Mouse (Mus musculus) hindbrain, embryonic 13.5 days (tissue): ENCODE measurements around the gene Hs6st2. TPM values are rescaled to one million over a fixed set of nuclear protein-coding genes. Genes with fewer than 3 reads are reported as not detected.

Source experiments
- ATAC-seq: fragments of 200-750 bp; cut with Nextera tagmentation; 2 replicates; pipeline ENCODE4 v1.8.0; 2017; ENCODE audit warnings: moderate TSS enrichment; ENCODE audit not compliant: low FRiP score
- H3K27ac ChIP-seq: fragments of 300-500 bp; sonication (generic); 2 replicates; pipeline ENCODE4 v1.5.1; 2015; ENCODE audit warnings: inconsistent platforms, mild to moderate bottlenecking, moderate library complexity
- H3K27me3 ChIP-seq: fragments of 300-500 bp; sonication (generic); 2 replicates; pipeline ENCODE4 v1.6.1; 2015; ENCODE audit warnings: mild to moderate bottlenecking, inconsistent platforms
- H3K36me3 ChIP-seq: fragments of 300-500 bp; sonication (generic); 2 replicates; pipeline ENCODE4 v1.6.1; 2015; ENCODE audit warnings: mild to moderate bottlenecking, inconsistent platforms
- H3K4me1 ChIP-seq: fragments of 300-500 bp; sonication (generic); replicated peaks from 2 replicates; pipeline ENCODE4 v1.6.1; 2015; ENCODE audit warnings: inconsistent platforms
- H3K4me2 ChIP-seq: fragments of 300-500 bp; sonication (generic); 2 replicates; pipeline ENCODE4 v1.6.1; 2015; ENCODE audit warnings: inconsistent platforms, mild to moderate bottlenecking, moderate library complexity
- H3K4me3 ChIP-seq: fragments of 300-500 bp; sonication (generic); 2 replicates; pipeline ENCODE4 v1.5.1; 2015; ENCODE audit warnings: mild to moderate bottlenecking, inconsistent platforms
- H3K9ac ChIP-seq: fragments of 300-500 bp; sonication (generic); 2 replicates; pipeline ENCODE4 v1.6.1; 2015; ENCODE audit warnings: mild to moderate bottlenecking, inconsistent platforms
- H3K9me3 ChIP-seq: fragments of 300-500 bp; sonication (generic); 2 replicates; pipeline ENCODE4 v1.6.1; 2016; ENCODE audit warnings: inconsistent platforms
- WGBS: fragments of 180-500 bp; shearing (Covaris S2); methylation state at CpG from one replicate; pipeline ENCODE4 v1.1.7; 2015; 5-methylcytosine and 5-hydroxymethylcytosine counted together
- polyA plus RNA-seq: library from polyadenylated mRNA; unstranded; fragments of >200 nt; fragmentation: Nextera tagmentation; extraction: Ambion mirVana; gene quantifications from 2 replicates; pipeline ENCODE4 v1.2.1, GENCODE M21; 2015

Gene Hs6st2
- polyA plus RNA-seq, 1 experiment from 2014 or later, result 25.5 TPM

DNA sequence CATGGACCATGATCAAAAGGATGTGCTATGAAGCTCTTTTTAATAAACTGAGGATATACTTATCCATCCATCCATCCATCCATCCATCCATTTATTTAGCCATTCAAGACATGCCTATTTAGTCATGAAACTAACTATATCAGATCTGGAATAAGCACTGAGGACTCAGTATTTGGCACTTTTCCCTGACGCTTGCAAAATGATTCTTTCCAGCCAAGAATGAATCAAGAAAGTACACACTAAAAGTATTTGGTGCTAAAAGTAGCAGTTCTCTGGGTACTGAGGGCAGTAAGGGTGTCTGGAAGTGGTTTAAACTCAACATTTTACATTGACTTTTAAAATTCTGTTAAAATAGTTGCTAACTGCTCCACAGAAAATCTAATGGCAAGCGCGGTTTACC, 144.6 kb downstream of the Hs6st2 start:
- H3K9me3 ChIP-seq, result no peaks in the 10 kb centered on the region
- no peak overlapping the region for H3K4me3 ChIP-seq
- no peak for ATAC-seq
- WGBS, result 99% methylated on average over 3 of the region's 3 CpGs
- no peak overlapping the region for H3K4me2 ChIP-seq
- no peak overlapping the region for H3K27ac ChIP-seq
- no peaks in the 10 kb centered on the region for H3K36me3 ChIP-seq
- no peak overlapping the region for H3K9ac ChIP-seq
- no peaks in the 10 kb centered on the region for H3K27me3 ChIP-seq
- no peaks in the 10 kb centered on the region for H3K4me1 ChIP-seq

DNA sequence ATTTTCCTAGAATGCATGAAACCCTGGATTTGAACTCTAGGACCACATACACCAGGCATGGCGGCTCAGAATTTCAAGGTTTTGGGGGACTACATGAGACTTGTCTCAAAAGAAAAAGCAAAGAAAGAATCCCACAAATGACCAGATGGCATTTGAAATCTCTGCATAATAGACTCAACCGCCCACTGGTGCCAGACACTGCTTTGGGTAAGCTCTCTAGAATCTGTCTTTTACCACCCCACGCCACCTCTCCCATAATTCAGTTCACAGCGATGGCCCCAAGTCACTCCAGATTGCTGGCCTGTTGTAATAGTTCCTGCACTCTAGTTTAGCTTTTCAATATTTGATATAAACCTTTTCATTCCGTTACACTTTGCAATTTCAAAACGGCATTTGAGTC, 146.4 kb downstream of the Hs6st2 start:
- Histone ChIP-seq H3K4me3 (no peak overlapping the region), H3K9me3 (no peaks in the 10 kb centered on the region), H3K36me3 (no peaks in the 10 kb centered on the region), H3K27ac (no peak overlapping the region), H3K9ac (no peak overlapping the region), H3K4me2 (no peak overlapping the region), H3K27me3 (no peaks in the 10 kb centered on the region), H3K4me1 (no peaks in the 10 kb centered on the region)
- 90% methylated on average over 6 of the region's 6 CpGs for WGBS
- ATAC-seq, result no peak

DNA sequence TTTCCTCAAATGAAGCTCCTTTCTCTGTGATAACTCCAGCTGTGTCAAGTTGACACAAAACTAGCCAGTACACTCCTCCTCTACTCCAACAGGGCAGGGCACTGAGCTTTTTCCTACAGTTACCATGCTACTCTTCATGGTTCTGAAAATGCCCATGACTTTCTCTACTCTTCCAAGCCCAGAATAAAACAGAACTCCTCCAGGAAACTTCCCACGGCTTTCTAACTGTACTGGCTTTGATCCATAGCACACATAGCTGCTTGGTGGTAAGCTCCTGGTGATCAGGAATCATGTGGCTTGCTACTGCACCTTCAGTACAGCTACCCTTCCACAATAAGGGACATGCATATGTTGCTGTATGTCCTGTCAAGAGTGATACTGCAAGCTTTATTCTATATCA, 150.5 kb downstream of the Hs6st2 start:
- Histone ChIP-seq H3K27ac (no peak overlapping the region), H3K9me3 (no peaks in the 10 kb centered on the region), H3K9ac (no peak overlapping the region), H3K4me2 (no peak overlapping the region), H3K27me3 (no peaks in the 10 kb centered on the region), H3K4me1 (no peaks in the 10 kb centered on the region), H3K4me3 (no peak overlapping the region), H3K36me3 (no peaks in the 10 kb centered on the region)
- WGBS, result 78% methylated on average over 1 of the region's 1 CpGs
- ATAC-seq, result no peak

DNA sequence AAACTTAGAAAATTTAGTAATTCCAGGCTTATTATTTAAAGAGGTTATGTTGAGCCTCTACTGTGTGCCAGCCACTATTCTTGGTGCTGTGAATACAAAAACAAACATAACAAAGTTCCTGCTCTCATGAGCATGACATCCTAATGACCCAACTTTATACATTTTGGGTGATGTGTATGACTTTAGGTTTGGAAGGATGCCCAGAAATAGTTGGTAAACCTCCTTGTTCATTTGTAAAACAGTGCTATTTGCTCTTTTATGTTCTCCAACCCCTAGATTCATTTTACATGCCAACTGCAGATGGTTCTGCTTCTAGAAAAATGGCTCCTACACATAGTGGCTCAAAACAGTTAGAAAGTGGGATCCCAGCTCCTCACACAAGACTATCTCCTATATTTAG, 153.1 kb downstream of the Hs6st2 start:
- no peak for ATAC-seq
- no peak overlapping the region for H3K27ac ChIP-seq
- no peaks in the 10 kb centered on the region for H3K9me3 ChIP-seq
- H3K36me3 ChIP-seq, result no peaks in the 10 kb centered on the region
- no peaks in the 10 kb centered on the region for H3K4me1 ChIP-seq
- no peak overlapping the region for H3K4me2 ChIP-seq
- no peak overlapping the region for H3K9ac ChIP-seq
- no peak overlapping the region for H3K4me3 ChIP-seq
- no peaks in the 10 kb centered on the region for H3K27me3 ChIP-seq

DNA sequence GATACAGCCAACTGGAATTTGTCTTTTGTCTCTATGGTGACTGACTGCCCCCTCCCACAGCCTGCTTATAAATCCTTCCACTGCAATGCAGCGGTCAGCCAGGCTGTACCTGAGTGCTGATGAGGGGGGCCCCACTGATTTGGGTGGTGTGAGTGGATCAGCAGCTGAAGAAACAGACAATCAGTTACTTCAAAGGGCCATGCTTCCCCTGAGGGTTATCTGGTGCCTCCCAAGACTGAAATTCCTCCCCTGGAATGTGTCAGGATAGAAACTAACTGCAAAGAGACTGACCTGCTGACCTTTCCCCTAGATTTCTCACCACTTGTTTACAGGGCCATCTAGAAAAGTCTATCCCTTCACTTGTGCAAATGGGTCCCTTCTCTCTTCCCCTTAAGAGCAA, 166.8 kb downstream of the Hs6st2 start:
- no peaks in the 10 kb centered on the region for H3K4me1 ChIP-seq
- H3K27me3 ChIP-seq, result no peaks in the 10 kb centered on the region
- H3K36me3 ChIP-seq, result no peaks in the 10 kb centered on the region
- H3K27ac ChIP-seq, result no peak overlapping the region
- 21% methylated on average over 1 of the region's 1 CpGs for WGBS
- no peak overlapping the region for H3K4me2 ChIP-seq
- no peaks in the 10 kb centered on the region for H3K9me3 ChIP-seq
- no peak overlapping the region for H3K9ac ChIP-seq
- ATAC-seq, result no peak
- no peak overlapping the region for H3K4me3 ChIP-seq

DNA sequence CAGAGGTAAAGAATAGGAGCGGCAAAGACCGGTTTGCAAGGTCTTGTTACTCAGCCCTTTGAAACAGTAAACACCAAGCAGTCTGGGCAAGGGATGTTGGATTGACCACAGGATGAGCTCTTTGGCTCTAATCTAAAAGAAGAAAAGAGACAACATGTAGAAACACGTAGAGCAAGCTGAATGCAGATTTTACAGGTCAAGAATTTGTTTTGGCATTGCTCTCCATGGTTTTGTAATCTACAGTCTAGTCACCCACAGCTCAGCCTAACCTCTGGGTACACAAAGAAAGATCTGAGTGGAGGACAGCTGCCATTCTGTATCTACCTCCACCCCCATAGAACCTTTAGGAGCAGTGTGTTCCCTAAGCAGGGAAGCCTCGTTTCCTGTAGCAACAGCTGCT, 175.1 kb downstream of the Hs6st2 start:
- Histone ChIP-seq H3K27ac (no peak overlapping the region), H3K4me2 (no peak overlapping the region), H3K27me3 (0 out of 2 replicates have a peak, but pooled peaks cover 4% of the 10 kb centered on the region), H3K9ac (no peak overlapping the region), H3K4me1 (no peaks in the 10 kb centered on the region), H3K9me3 (no peaks in the 10 kb centered on the region), H3K36me3 (no peaks in the 10 kb centered on the region), H3K4me3 (no peak overlapping the region)
- no peak for ATAC-seq
- 81% methylated on average over 4 of the region's 4 CpGs for WGBS

DNA sequence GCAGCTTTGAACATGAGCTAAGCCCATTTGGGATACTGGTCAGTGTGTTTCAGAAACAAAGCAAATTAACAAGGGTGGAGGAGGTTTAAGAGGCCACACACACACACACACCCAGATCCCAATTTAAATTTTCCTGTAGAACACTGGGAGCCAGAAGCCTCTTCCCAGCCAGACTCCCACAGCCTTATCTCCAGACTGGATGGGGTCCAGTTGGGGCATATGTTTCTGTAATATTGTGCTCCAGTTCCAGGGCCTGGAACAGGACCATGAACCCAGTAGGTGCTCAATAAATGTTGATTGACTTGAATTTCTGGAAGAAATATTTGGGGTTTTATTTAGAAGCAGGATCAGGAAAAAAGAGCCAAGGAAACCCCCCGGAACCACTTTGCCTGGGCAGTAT, 176.0 kb downstream of the Hs6st2 start:
- no peak for ATAC-seq
- Histone ChIP-seq H3K4me2 (no peak overlapping the region), H3K27ac (no peak overlapping the region), H3K9ac (no peak overlapping the region), H3K36me3 (no peaks in the 10 kb centered on the region), H3K4me3 (no peak overlapping the region), H3K9me3 (no peaks in the 10 kb centered on the region), H3K27me3 (0 out of 2 replicates have a peak, but pooled peaks cover 4% of the 10 kb centered on the region), H3K4me1 (no peaks in the 10 kb centered on the region)
- 88% methylated on average over 1 of the region's 1 CpGs for WGBS

DNA sequence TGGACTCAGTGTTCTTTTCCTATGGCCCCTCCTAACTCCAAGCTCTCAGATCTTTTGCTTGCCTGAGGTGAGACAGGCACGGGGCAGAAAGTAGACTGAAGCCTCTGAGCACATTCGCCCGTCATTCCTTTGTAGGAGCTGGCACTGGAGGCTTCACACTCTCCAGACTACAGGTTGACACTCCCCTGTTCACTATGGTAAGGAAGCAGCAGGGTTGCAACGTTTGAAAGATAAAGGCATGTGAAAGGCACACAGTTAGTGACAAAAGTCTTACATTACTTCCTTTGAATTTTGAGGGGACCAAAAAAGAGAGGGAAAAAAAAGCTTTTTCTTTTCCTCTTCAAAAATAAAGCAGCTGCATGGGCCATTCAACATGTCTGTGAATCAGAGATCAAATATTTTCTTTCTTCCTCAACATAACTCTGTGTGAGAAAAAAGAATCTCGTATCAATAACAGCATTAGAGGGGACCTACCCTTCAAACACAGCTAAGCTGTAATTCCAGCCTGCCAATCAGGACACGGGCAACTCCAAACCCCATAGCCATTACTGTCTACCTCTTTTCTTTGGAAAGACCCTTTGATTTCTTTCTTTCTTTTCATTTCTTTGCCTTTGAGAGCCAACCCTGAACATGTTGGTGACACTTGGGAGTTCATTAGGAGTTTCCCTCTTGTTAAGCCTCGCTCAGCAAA, 177.7 kb downstream of the Hs6st2 start:
- no peak for ATAC-seq
- Histone ChIP-seq H3K27ac (no peak overlapping the region), H3K4me1 (no peaks in the 10 kb centered on the region), H3K9me3 (no peaks in the 10 kb centered on the region), H3K9ac (no peak overlapping the region), H3K27me3 (0 out of 2 replicates have a peak, but pooled peaks cover 4% of the 10 kb centered on the region), H3K36me3 (no peaks in the 10 kb centered on the region), H3K4me3 (no peak overlapping the region), H3K4me2 (no peak overlapping the region)
- 50% methylated on average over 7 of the region's 7 CpGs for WGBS

DNA sequence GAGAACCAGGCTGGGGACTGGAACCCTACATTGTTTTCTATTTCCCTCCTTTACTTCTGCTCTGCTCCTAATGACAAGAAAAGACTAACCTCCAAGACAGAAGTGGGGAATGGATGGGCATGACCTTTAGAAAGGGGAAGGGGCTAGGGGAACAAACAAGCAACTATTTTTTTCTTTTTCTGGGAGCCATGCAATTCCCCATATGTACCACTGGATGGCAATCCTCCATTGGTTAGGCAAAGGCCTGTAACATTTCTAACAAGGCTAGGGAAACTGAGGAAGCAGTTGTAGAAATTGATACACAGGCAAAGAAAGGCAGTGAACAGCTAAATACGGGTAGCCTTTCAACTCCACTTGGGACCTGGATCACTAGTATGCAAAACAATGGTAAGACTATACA, 183.8 kb downstream of the Hs6st2 start:
- ATAC-seq, result no peak
- Histone ChIP-seq H3K9ac (no peak overlapping the region), H3K36me3 (no peaks in the 10 kb centered on the region), H3K27ac (no peak overlapping the region), H3K4me1 (no peaks in the 10 kb centered on the region), H3K4me2 (no peak overlapping the region), H3K4me3 (no peak overlapping the region), H3K27me3 (0 out of 2 replicates have a peak, but pooled peaks cover 2% of the 10 kb centered on the region), H3K9me3 (no peaks in the 10 kb centered on the region)
- 58% methylated on average over 1 of the region's 1 CpGs for WGBS

DNA sequence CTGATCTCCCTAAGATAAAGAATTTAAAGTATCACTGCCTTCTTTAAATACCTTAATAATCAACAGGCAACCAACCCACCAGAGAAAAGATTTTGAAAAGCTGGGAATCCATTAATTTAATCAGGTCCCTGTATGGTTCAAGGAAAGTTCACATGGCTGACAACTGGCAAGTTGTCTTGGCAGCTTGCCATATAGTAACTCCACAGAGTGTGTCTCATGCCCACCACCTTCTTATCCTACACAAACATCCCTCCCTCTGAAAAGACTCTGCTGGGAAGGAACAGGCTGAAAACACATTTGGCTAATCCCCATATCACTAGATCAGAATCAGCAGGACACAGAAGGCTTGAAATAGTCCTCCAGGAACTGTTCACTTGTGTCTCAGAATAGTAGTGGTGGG, 193.3 kb downstream of the Hs6st2 start:
- H3K4me3 ChIP-seq, result no peak overlapping the region

DNA sequence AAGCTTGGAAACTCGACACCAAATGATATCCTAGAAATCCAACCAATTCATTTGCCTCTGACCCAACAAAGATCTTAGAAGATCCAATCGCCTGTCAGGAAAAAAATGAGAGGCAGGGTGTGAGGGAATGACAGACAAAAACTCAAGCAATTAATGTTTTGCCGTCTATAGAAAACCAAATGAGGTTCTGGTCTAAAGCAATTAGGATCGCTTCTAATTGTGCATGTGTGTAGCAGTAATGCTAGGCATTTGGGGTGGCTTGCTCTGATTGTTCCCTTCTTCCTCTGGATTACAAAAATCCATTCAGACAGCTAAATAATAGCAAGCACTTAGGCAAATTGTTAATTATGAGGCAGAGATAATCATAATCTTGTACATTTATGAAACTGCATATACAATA, 212.2 kb downstream of the Hs6st2 start:
- no peaks in the 10 kb centered on the region for H3K27me3 ChIP-seq
- H3K4me1 ChIP-seq, result no peaks in the 10 kb centered on the region
- 76% methylated on average over 4 of the region's 4 CpGs for WGBS
- H3K4me3 ChIP-seq, result no peak overlapping the region
- H3K9me3 ChIP-seq, result no peaks in the 10 kb centered on the region
- no peaks in the 10 kb centered on the region for H3K36me3 ChIP-seq
- H3K9ac ChIP-seq, result no peak overlapping the region
- no peak overlapping the region for H3K4me2 ChIP-seq
- ATAC-seq, result no peak
- H3K27ac ChIP-seq, result no peak overlapping the region

More for the DNA sequence above, 193.3 kb downstream of the Hs6st2 start:
- Histone ChIP-seq H3K9me3 (no peaks in the 10 kb centered on the region), H3K4me1 (no peaks in the 10 kb centered on the region), H3K27me3 (no peaks in the 10 kb centered on the region), H3K4me2 (no peak overlapping the region), H3K36me3 (no peaks in the 10 kb centered on the region), H3K27ac (no peak overlapping the region), H3K9ac (no peak overlapping the region)
- ATAC-seq, result no peak

DNA sequence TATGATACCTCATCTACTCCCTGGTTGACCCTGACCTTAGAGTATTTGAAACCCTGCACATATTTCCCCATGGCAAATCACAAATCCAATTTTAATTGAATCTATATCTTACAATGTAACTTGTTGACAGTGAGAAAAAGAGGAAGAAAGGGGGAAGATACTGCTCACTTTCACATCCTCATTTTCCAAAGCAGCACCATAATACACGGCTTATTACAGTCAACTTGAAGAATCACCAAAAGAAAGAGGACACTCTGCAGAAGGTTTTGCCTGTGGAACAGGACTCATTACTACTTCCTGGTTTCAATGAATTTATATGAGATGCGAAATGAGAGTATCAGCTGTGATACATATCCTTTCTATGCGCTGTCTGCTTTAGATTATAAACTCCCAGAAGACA, 220.2 kb downstream of the Hs6st2 start:
- H3K4me3 ChIP-seq, result no peak overlapping the region
- 81% methylated on average over 3 of the region's 3 CpGs for WGBS
- no peak overlapping the region for H3K4me2 ChIP-seq
- H3K9me3 ChIP-seq, result no peaks in the 10 kb centered on the region
- ATAC-seq, result no peak
- no peaks in the 10 kb centered on the region for H3K27me3 ChIP-seq
- no peaks in the 10 kb centered on the region for H3K4me1 ChIP-seq
- no peak overlapping the region for H3K27ac ChIP-seq
- no peak overlapping the region for H3K9ac ChIP-seq
- no peaks in the 10 kb centered on the region for H3K36me3 ChIP-seq

DNA sequence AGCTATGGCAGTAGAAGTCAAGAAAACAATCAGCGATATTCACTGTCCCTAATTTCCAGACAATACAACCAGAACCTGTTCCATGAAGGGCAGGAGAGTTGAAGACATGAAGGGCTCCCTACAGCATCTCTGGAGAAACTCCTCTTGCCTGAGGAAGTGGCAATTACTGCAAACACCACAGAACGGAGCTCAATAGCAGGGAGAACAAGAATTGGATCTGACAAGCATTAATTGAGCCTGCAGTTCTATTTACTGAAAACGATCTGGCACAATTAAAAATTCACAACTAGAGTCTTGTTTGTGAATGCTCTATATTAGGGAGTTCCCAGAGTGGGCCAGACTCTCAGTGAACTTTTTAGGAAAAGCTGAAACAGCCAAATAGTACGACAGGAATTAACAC, 238.3 kb downstream of the Hs6st2 start:
- no peak for ATAC-seq
- Histone ChIP-seq H3K27me3 (no peaks in the 10 kb centered on the region), H3K36me3 (no peaks in the 10 kb centered on the region), H3K27ac (no peak overlapping the region), H3K4me1 (no peaks in the 10 kb centered on the region), H3K9me3 (no peaks in the 10 kb centered on the region), H3K4me3 (no peak overlapping the region), H3K4me2 (no peak overlapping the region), H3K9ac (no peak overlapping the region)
- 77% methylated on average over 4 of the region's 4 CpGs for WGBS
